Mouse (Mus musculus) liver, embryonic 15.5 days (tissue): ENCODE data around the gene Nutm1. TPM values are rescaled to one million over a fixed set of nuclear protein-coding genes. Genes with fewer than 3 reads are reported as not detected.

Source experiments
- polyA plus RNA-seq: library from polyadenylated mRNA; unstranded; fragments of >200 nt; fragmentation: Nextera tagmentation; extraction: Ambion mirVana; gene quantifications from 2 replicates; pipeline ENCODE4 v1.2.1, GENCODE M21; 2015

Gene Nutm1
- polyA plus RNA-seq, 1 experiment from 2014 or later = 0.02 TPM

Other genes starting within 250 kb of the Nutm1 start
- not detected in 2 replicates for gene Olfr1310, start 246.6 kb downstream of the Nutm1 start, polyA plus RNA-seq
- gene Olfr1311, start 234.9 kb downstream of the Nutm1 start, polyA plus RNA-seq = not detected in 2 replicates
- not detected in 2 replicates for gene Olfr1312, start 209.1 kb downstream of the Nutm1 start, polyA plus RNA-seq
- not detected in 2 replicates for gene Olfr1313, start 181.4 kb downstream of the Nutm1 start, polyA plus RNA-seq
- not detected in 2 replicates for gene Olfr1314, start 162.5 kb downstream of the Nutm1 start, polyA plus RNA-seq
- gene Olfr1315-ps1, start 143.9 kb downstream of the Nutm1 start, polyA plus RNA-seq = not detected in 2 replicates
- not detected in 2 replicates for gene Olfr1316, start 124.3 kb downstream of the Nutm1 start, polyA plus RNA-seq
- not detected in 2 replicates for gene Olfr1317, start 119.0 kb downstream of the Nutm1 start, polyA plus RNA-seq
- not detected in 2 replicates for gene Olfr1318, start 105.1 kb downstream of the Nutm1 start, polyA plus RNA-seq
- gene Lpcat4, start 19.8 kb downstream of the Nutm1 start, polyA plus RNA-seq = 2.5 and 3.3 TPM in 2 replicates
- 106 and 122 TPM in 2 replicates for gene Nop10, start 2.6 kb upstream of the Nutm1 start, polyA plus RNA-seq
- gene Slc12a6, start 6.5 kb upstream of the Nutm1 start, polyA plus RNA-seq = 3.8 and 4.4 TPM in 2 replicates
- gene Gm21985, start 7.0 kb upstream of the Nutm1 start, polyA plus RNA-seq = not detected in 2 replicates
- 40.3 and 41.1 TPM in 2 replicates for gene Emc4, start 108.7 kb upstream of the Nutm1 start, polyA plus RNA-seq
- 15.7 and 17.1 TPM in 2 replicates for gene Katnbl1, start 119.9 kb upstream of the Nutm1 start, polyA plus RNA-seq
- gene Emc7, start 195.7 kb upstream of the Nutm1 start, polyA plus RNA-seq = 12.9 and 13.4 TPM in 2 replicates
- gene Chrm5, start 221.5 kb upstream of the Nutm1 start, polyA plus RNA-seq = not detected in 2 replicates
- gene Aven, start 233.7 kb upstream of the Nutm1 start, polyA plus RNA-seq = 5.0 and 5.7 TPM in 2 replicates